11 mouse cellular contexts compared by ENCODE assay signal in the genomic region with DNA sequence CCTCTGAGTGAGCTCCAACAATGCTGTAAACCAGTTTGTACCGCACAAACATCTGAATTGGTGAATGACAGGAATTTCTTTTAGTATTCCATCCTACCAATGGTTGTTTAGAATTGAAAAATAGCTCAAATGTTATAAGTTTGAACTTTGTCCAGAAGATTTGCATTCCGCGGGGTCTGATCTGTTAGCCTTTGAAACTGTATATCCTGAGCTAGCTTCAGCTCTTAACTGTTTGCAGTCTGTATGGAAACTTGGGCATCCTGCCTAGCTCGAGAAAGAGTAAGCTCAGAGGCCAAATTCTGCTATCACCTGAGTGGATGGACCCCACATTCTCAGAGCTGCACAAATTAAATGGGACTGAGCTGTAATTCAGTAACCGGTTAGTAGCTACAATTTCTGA. TPM values are rescaled to one million over a fixed set of nuclear protein-coding genes. Genes with fewer than 3 reads are reported as not detected.
DNase-seq lines count a peak whose midpoint lies in the region; ATAC-seq and TF ChIP-seq lines count a peak whose summit lies in the region.
"Had no signal": no experiment of that assay in that cellular context is flagged by ENCODE, and none has a peak within 500 bp of the region (broad histone marks: within the 10 kb centered on the region; RNA-seq: fewer than 3 reads in every experiment).

No protein-coding gene starts in this region.

- no peaks in the 10 kb centered on the region for H3K9me3 ChIP-seq in heart, embryonic 14.5 days (ENCODE audit: control insufficient read depth, low read length)
- no peaks in the 10 kb centered on the region for H3K9me3 ChIP-seq in heart, embryonic 10.5 days
- no peaks in the 10 kb centered on the region for H3K9me3 ChIP-seq in embryonic facial prominence, embryonic 14.5 days (ENCODE audit: control insufficient read depth, low read length)
- no peaks in the 10 kb centered on the region for H3K9me3 ChIP-seq in hindbrain, postnatal 0 days (ENCODE audit: low read length)
- no peaks in the 10 kb centered on the region for H3K9me3 ChIP-seq in midbrain, embryonic 16.5 days (replicated peaks; ENCODE audit: control insufficient read depth, low read length, poor library complexity, severe bottlenecking)

- no peak overlapping the region for H3K4me3 ChIP-seq in heart, embryonic 14.5 days (ENCODE audit: control insufficient read depth in 1 of 2, insufficient read depth in 1 of 2, low read depth in 1 of 2, low read length in 2 of 2)
- H3K4me3 ChIP-seq in heart, embryonic 10.5 days, result no peak overlapping the region
- peak overlapping the region; percentile 98 for H3K4me3 ChIP-seq in embryonic facial prominence, embryonic 14.5 days (ENCODE audit: low read depth, low read length)
- H3K4me3 ChIP-seq in hindbrain, postnatal 0 days (ENCODE audit: low read length), result peak overlapping the region; percentile 99
- no peak overlapping the region; the same call in 1 of the 2 replicates for H3K4me3 ChIP-seq in midbrain, embryonic 16.5 days (ENCODE audit: low read depth, low read length)

- H3K27me3 ChIP-seq in heart, embryonic 14.5 days (ENCODE audit: control insufficient read depth, insufficient read depth, low read length), result no peaks in the 10 kb centered on the region
- no peaks in the 10 kb centered on the region for H3K27me3 ChIP-seq in heart, embryonic 10.5 days (ENCODE audit: insufficient read depth, poor library complexity, severe bottlenecking)
- H3K27me3 ChIP-seq in embryonic facial prominence, embryonic 14.5 days (replicated peaks; ENCODE audit: control insufficient read depth, insufficient read depth, low read length), result no peaks in the 10 kb centered on the region
- no peaks in the 10 kb centered on the region for H3K27me3 ChIP-seq in hindbrain, postnatal 0 days (ENCODE audit: insufficient read depth, low read length)
- H3K27me3 ChIP-seq in midbrain, embryonic 16.5 days (ENCODE audit: control insufficient read depth, insufficient read depth, low read depth, low read length), result no peaks in the 10 kb centered on the region

- no peak for ATAC-seq in heart, embryonic 14.5 days (ENCODE audit: insufficient number of reproducible peaks, insufficient read depth, low FRiP score, low read depth)
- no peak for ATAC-seq in embryonic facial prominence, embryonic 14.5 days (ENCODE audit: low read depth)
- no peak for ATAC-seq in hindbrain, postnatal 0 days
- ATAC-seq in midbrain, embryonic 16.5 days, result no peak
- ATAC-seq: activated CD4-positive, CD25-positive, alpha-beta regulatory T cell, adult 4 months had no signal

- H3K4me1 ChIP-seq in heart, embryonic 14.5 days (ENCODE audit: control insufficient read depth in 2 of 2, insufficient read depth in 2 of 2, low read length in 2 of 2), result peaks cover 4 to 41% of the 10 kb centered on the region in 2 experiments; a peak in 3 of 4 replicates
- H3K4me1 ChIP-seq in heart, embryonic 10.5 days, result peaks cover 44% of the 10 kb centered on the region
- H3K4me1 ChIP-seq in embryonic facial prominence, embryonic 14.5 days (ENCODE audit: control insufficient read depth, insufficient read depth, low read length), result peaks cover 26% of the 10 kb centered on the region
- H3K4me1 ChIP-seq in hindbrain, postnatal 0 days (ENCODE audit: insufficient read depth, low read length), result peaks cover 19% of the 10 kb centered on the region
- H3K4me1 ChIP-seq in midbrain, embryonic 16.5 days (ENCODE audit: control insufficient read depth, insufficient read depth, low read length), result peaks cover 53% of the 10 kb centered on the region

- H3K27ac ChIP-seq in heart, embryonic 14.5 days (replicated peaks in 1 of 2; ENCODE audit: control insufficient read depth in 1 of 2, insufficient read depth in 1 of 2, low read depth in 2 of 2, low read length in 2 of 2), result no peak overlapping the region
- H3K27ac ChIP-seq in heart, embryonic 10.5 days, result no peak overlapping the region
- no peak overlapping the region for H3K27ac ChIP-seq in embryonic facial prominence, embryonic 14.5 days (replicated peaks; ENCODE audit: low read depth, low read length)
- H3K27ac ChIP-seq in hindbrain, postnatal 0 days, result no peak overlapping the region
- no peak overlapping the region for H3K27ac ChIP-seq in midbrain, embryonic 16.5 days (ENCODE audit: low read length)

- peak overlapping the region; percentile 25; the same call in 1 of the 2 replicates for H3K9ac ChIP-seq in heart, embryonic 14.5 days (ENCODE audit: low read length)
- H3K9ac ChIP-seq in embryonic facial prominence, embryonic 14.5 days (ENCODE audit: low read depth, low read length), result no peak overlapping the region
- H3K9ac ChIP-seq in hindbrain, postnatal 0 days (replicated peaks; ENCODE audit: low read length), result peak overlapping the region; percentile 97; the same call in 1 of the 2 replicates
- H3K9ac ChIP-seq in midbrain, embryonic 16.5 days (ENCODE audit: low read depth, low read length), result no peak overlapping the region

- 74% methylated on average over 5 of the region's 5 CpGs for WGBS in heart, embryonic 14.5 days
- WGBS in heart, embryonic 10.5 days, result 75% methylated on average over 5 of the region's 5 CpGs
- WGBS in embryonic facial prominence, embryonic 14.5 days, result 23% methylated on average over 5 of the region's 5 CpGs
- WGBS in hindbrain, postnatal 0 days, result 38% methylated on average over 5 of the region's 5 CpGs
- 23% methylated on average over 5 of the region's 5 CpGs for WGBS in midbrain, embryonic 16.5 days

- peaks cover 31% of the 10 kb centered on the region for H3K36me3 ChIP-seq in heart, embryonic 14.5 days (ENCODE audit: control insufficient read depth, insufficient read depth, low read length)
- H3K36me3 ChIP-seq in heart, embryonic 10.5 days, result peaks cover 27% of the 10 kb centered on the region
- peaks cover 31% of the 10 kb centered on the region for H3K36me3 ChIP-seq in embryonic facial prominence, embryonic 14.5 days (ENCODE audit: control insufficient read depth, insufficient read depth, low read length)
- peaks cover 11% of the 10 kb centered on the region for H3K36me3 ChIP-seq in hindbrain, postnatal 0 days (ENCODE audit: insufficient read depth, low read length)
- H3K36me3 ChIP-seq in midbrain, embryonic 16.5 days (ENCODE audit: control insufficient read depth, insufficient read depth, low read length), result peaks cover 2% of the 10 kb centered on the region; the same call in 1 of the 2 replicates

- no peak for TF ChIP-seq CTCF in hindbrain, postnatal 0 days (IDR thresholded peaks at IDR 0.05; ENCODE audit: low read depth)

- peak overlapping the region; percentile 94 for H3K4me2 ChIP-seq in heart, embryonic 14.5 days (ENCODE audit: low read length)
- peak overlapping the region; percentile 77 for H3K4me2 ChIP-seq in embryonic facial prominence, embryonic 14.5 days (ENCODE audit: low read depth, low read length)
- H3K4me2 ChIP-seq in hindbrain, postnatal 0 days (ENCODE audit: low read depth, low read length), result peak overlapping the region; percentile 97
- peak overlapping the region; percentile 82 for H3K4me2 ChIP-seq in midbrain, embryonic 16.5 days (ENCODE audit: low read length)

- DNase-seq in heart, embryonic 10.5 days (ENCODE audit: low spot score), result no peak
- peak; percentile 67 for DNase-seq in embryonic facial prominence, embryonic 14.5 days (ENCODE audit: low spot score)
- DNase-seq in hindbrain, postnatal 0 days (ENCODE audit: low spot score), result no peak
- no peak for DNase-seq in urinary bladder, postnatal 14 days (ENCODE audit: low spot score)
- no peak for DNase-seq in thymus, postnatal 10 days (ENCODE audit: low spot score in 2 of 2)
- DNase-seq in adrenal gland, postnatal 14 days, result no peak
- DNase-seq: cerebellum, adult 8-10 months; thymus, adult 18-20 months had no signal

RNA-seq across cellular contexts. Expression of a gene that starts 3.0 kb away (rescaled TPM):
- polyA plus RNA-seq in heart, embryonic 14.5 days (2014; fragmentation: Nextera tagmentation; extraction: Ambion mirVana), result 23.9 and 26.2 TPM in 2 replicates
- 24.2 and 34.1 TPM in 2 replicates for polyA plus RNA-seq in heart, embryonic 10.5 days (2016; fragmentation: Nextera tagmentation; extraction: Ambion mirVana)
- polyA plus RNA-seq in embryonic facial prominence, embryonic 14.5 days (2014; fragmentation: Nextera tagmentation; extraction: Ambion mirVana), result 35.3 and 36.6 TPM in 2 replicates
- 32.7 and 33.5 TPM in 2 replicates for total RNA-seq in hindbrain, postnatal 0 days (2014; rRNA removed)
- 29.2 and 31.9 TPM in 2 replicates for polyA plus RNA-seq in hindbrain, postnatal 0 days (2015; fragmentation: Nextera tagmentation; extraction: Ambion mirVana)
- 39.5 and 47.4 TPM in 2 replicates for polyA plus RNA-seq in midbrain, embryonic 16.5 days (2015; fragmentation: Nextera tagmentation; extraction: Ambion mirVana)
- total RNA-seq in adrenal gland, postnatal 14 days (2021), result 39.8 and 42.4 TPM in 2 replicates

RNA-seq across cellular contexts. Expression of a gene that starts 23.9 kb away (rescaled TPM):
- 192 and 199 TPM in 2 replicates for polyA plus RNA-seq in heart, embryonic 14.5 days (2014; fragmentation: Nextera tagmentation; extraction: Ambion mirVana)
- 199 and 306 TPM in 2 replicates for polyA plus RNA-seq in heart, embryonic 10.5 days (2016; fragmentation: Nextera tagmentation; extraction: Ambion mirVana)
- polyA plus RNA-seq in embryonic facial prominence, embryonic 14.5 days (2014; fragmentation: Nextera tagmentation; extraction: Ambion mirVana), result 291 and 327 TPM in 2 replicates
- total RNA-seq in hindbrain, postnatal 0 days (2014; rRNA removed), result 277 and 332 TPM in 2 replicates
- polyA plus RNA-seq in hindbrain, postnatal 0 days (2015; fragmentation: Nextera tagmentation; extraction: Ambion mirVana), result 124 and 130 TPM in 2 replicates
- 200 and 230 TPM in 2 replicates for polyA plus RNA-seq in midbrain, embryonic 16.5 days (2015; fragmentation: Nextera tagmentation; extraction: Ambion mirVana)
- 245 and 260 TPM in 2 replicates for total RNA-seq in adrenal gland, postnatal 14 days (2021)

RNA-seq across cellular contexts. Expression of a gene that starts 26.7 kb away (rescaled TPM):
- polyA plus RNA-seq in heart, embryonic 14.5 days (2014; fragmentation: Nextera tagmentation; extraction: Ambion mirVana), result 14.3 and 17.0 TPM in 2 replicates
- 15.1 and 17.9 TPM in 2 replicates for polyA plus RNA-seq in heart, embryonic 10.5 days (2016; fragmentation: Nextera tagmentation; extraction: Ambion mirVana)
- polyA plus RNA-seq in embryonic facial prominence, embryonic 14.5 days (2014; fragmentation: Nextera tagmentation; extraction: Ambion mirVana), result 17.4 and 17.7 TPM in 2 replicates
- 33.6 and 44.6 TPM in 2 replicates for total RNA-seq in hindbrain, postnatal 0 days (2014; rRNA removed)
- polyA plus RNA-seq in hindbrain, postnatal 0 days (2015; fragmentation: Nextera tagmentation; extraction: Ambion mirVana), result 35.8 and 40.9 TPM in 2 replicates
- polyA plus RNA-seq in midbrain, embryonic 16.5 days (2015; fragmentation: Nextera tagmentation; extraction: Ambion mirVana), result 46.1 and 54.7 TPM in 2 replicates
- 37.9 and 41.9 TPM in 2 replicates for total RNA-seq in adrenal gland, postnatal 14 days (2021)

Comparison
In these comparisons a context has a peak if more than half of its experiments do, and no peak if none do; other contexts are left out.
1. H3K4me3 ChIP-seq: peak in embryonic facial prominence, embryonic 14.5 days (single experiment) and hindbrain, postnatal 0 days (single experiment); none in heart, embryonic 14.5 days (0 of 2), heart, embryonic 10.5 days (single experiment) and midbrain, embryonic 16.5 days (single experiment).
2. H3K9ac ChIP-seq: peak in heart, embryonic 14.5 days (single experiment) and hindbrain, postnatal 0 days (single experiment); none in embryonic facial prominence, embryonic 14.5 days (single experiment) and midbrain, embryonic 16.5 days (single experiment).
3. Peak in every context shown above with its lines, with median percentiles within 50 percentile points of each other: H3K4me2 ChIP-seq.